ENCODE assay signal across 8 mouse cellular contexts in the genomic region with DNA sequence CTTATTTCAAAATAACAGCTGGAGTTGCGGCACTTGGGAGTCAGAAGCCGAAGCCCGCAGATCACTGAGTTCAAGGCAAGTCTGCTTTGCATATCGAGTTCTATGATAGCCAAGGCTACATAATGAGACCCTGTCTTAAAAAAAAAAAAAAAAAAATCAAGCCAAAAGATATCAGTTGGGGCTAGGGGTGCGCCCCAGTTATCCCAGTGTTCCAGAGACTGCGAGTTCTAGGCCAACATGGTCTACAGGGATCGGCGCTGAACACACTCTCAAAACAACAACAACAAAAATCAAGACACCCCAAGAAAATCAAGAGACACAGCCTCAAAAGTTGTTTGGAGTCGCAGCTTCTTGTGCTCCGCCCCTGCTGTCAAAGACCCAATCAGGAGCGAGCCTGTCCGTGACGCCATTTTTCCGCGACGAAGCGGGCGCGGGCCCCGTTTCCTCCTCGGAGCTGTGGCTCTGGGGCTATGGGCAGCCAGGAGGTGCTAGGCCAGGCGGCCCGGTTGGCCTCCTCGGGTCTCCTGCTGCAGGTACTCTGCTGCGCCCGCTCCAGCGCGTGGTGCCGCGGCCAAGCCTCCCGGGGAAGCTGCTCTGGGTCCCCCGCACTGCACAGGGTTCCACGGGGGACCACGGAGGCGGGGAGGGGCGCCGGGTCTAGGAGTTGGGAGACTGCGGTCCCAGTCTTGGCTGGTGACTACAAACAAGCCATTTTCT. TPM values are rescaled to one million over a fixed set of nuclear protein-coding genes. Genes with fewer than 3 reads are reported as not detected.
DNase-seq lines count a peak whose midpoint lies in the region; ATAC-seq and TF ChIP-seq lines count a peak whose summit lies in the region.

A gene (plus strand): TSS at position 418 of the 717 bp plus-strand sequence.

- TF ChIP-seq POLR2A in bone marrow, adult 2 months (IDR thresholded peaks at IDR 0.05; ENCODE audit: borderline replicate concordance, control insufficient read depth, low read depth, low read length) = peak; percentile 97
- TF ChIP-seq POLR2A in limb, embryonic 14.5 days (IDR thresholded peaks at IDR 0.05; ENCODE audit: borderline replicate concordance, extremely low read depth, insufficient read depth, insufficient read length) = peak; percentile 96

- H3K27ac ChIP-seq in bone marrow, adult 2 months (ENCODE audit: control insufficient read depth, insufficient read depth, low read depth, low read length, poor library complexity) = peak within 1 kb of the TSS; percentile 96
- peak within 1 kb of the TSS; percentile 89 for H3K27ac ChIP-seq in embryonic facial prominence, embryonic 15.5 days (replicated peaks)
- peak within 1 kb of the TSS; percentile 88 for H3K27ac ChIP-seq in limb, embryonic 14.5 days (replicated peaks; ENCODE audit: low read depth, low read length)
- peak within 1 kb of the TSS; percentile 91 for H3K27ac ChIP-seq in midbrain, postnatal 0 days (ENCODE audit: low read depth, low read length)

- H3K4me3 ChIP-seq in bone marrow, adult 2 months (replicated peaks; ENCODE audit: control insufficient read depth, low read depth, low read length) = peak within 1 kb of the TSS; percentile 95
- peak within 1 kb of the TSS; percentile 99 for H3K4me3 ChIP-seq in embryonic facial prominence, embryonic 15.5 days (replicated peaks)
- H3K4me3 ChIP-seq in limb, embryonic 14.5 days (replicated peaks; ENCODE audit: low read length) = peak within 1 kb of the TSS; percentile 85
- peak within 1 kb of the TSS; percentile 79 for H3K4me3 ChIP-seq in midbrain, postnatal 0 days (ENCODE audit: low read depth, low read length)

- no peaks in the 10 kb centered on the region for H3K27me3 ChIP-seq in embryonic facial prominence, embryonic 15.5 days
- no peaks in the 10 kb centered on the region for H3K27me3 ChIP-seq in limb, embryonic 14.5 days (ENCODE audit: control insufficient read depth, insufficient read depth, low read length)
- H3K27me3 ChIP-seq in midbrain, postnatal 0 days (ENCODE audit: insufficient read depth, low read length) = no peaks in the 10 kb centered on the region

- peak within 1 kb of the TSS; percentile 66 for H3K4me2 ChIP-seq in embryonic facial prominence, embryonic 15.5 days (replicated peaks)
- H3K4me2 ChIP-seq in limb, embryonic 14.5 days (replicated peaks; ENCODE audit: low read depth, low read length, severe bottlenecking) = peak within 1 kb of the TSS; percentile 52
- H3K4me2 ChIP-seq in midbrain, postnatal 0 days (ENCODE audit: low read depth, low read length, poor library complexity, severe bottlenecking) = peak within 1 kb of the TSS; percentile 63

- peaks cover 6% of the 10 kb centered on the region; the same call in 1 of the 2 replicates for H3K36me3 ChIP-seq in embryonic facial prominence, embryonic 15.5 days
- H3K36me3 ChIP-seq in limb, embryonic 14.5 days (ENCODE audit: control insufficient read depth, insufficient read depth, low read length) = peaks cover 9% of the 10 kb centered on the region
- H3K36me3 ChIP-seq in midbrain, postnatal 0 days (ENCODE audit: insufficient read depth, low read length) = no peaks in the 10 kb centered on the region

- WGBS in bone marrow, adult 2 months = 2% methylated on average over 38 of the region's 38 CpGs
- whole genome bisulfite sequencing in embryonic facial prominence, embryonic 15.5 days = 2% methylated on average over 38 of the region's 38 CpGs
- WGBS in limb, embryonic 14.5 days = 3% methylated on average over 38 of the region's 38 CpGs
- 2% methylated on average over 38 of the region's 38 CpGs for WGBS in midbrain, postnatal 0 days

- no peaks in the 10 kb centered on the region; the same call in none of the 2 replicates for H3K4me1 ChIP-seq in bone marrow, adult 2 months (ENCODE audit: control insufficient read depth, insufficient read depth, low read length)
- peaks cover 13% of the 10 kb centered on the region for H3K4me1 ChIP-seq in embryonic facial prominence, embryonic 15.5 days
- peaks cover 4% of the 10 kb centered on the region for H3K4me1 ChIP-seq in limb, embryonic 14.5 days (ENCODE audit: control insufficient read depth, insufficient read depth, low read length)
- no peaks in the 10 kb centered on the region for H3K4me1 ChIP-seq in midbrain, postnatal 0 days (ENCODE audit: insufficient read depth, low read length)

- no peak for TF ChIP-seq CTCF in bone marrow, adult 2 months (IDR thresholded peaks at IDR 0.05; ENCODE audit: control insufficient read depth, insufficient read depth, low read length)
- TF ChIP-seq CTCF in midbrain, postnatal 0 days (IDR thresholded peaks at IDR 0.05) = peak; percentile 45

- peak; percentile 84 for ATAC-seq in embryonic facial prominence, embryonic 15.5 days (ENCODE audit: insufficient number of reproducible peaks, low FRiP score, low TSS enrichment, low read depth)
- ATAC-seq in limb, embryonic 14.5 days (ENCODE audit: low FRiP score, low read depth) = peak; percentile 95
- peak; percentile 91 for ATAC-seq in midbrain, postnatal 0 days (ENCODE audit: low FRiP score)

- H3K9ac ChIP-seq in embryonic facial prominence, embryonic 15.5 days = peak within 1 kb of the TSS; percentile 100
- peak within 1 kb of the TSS; percentile 98 for H3K9ac ChIP-seq in limb, embryonic 14.5 days (ENCODE audit: low read depth, low read length, severe bottlenecking)
- peak within 1 kb of the TSS; percentile 97 for H3K9ac ChIP-seq in midbrain, postnatal 0 days (replicated peaks; ENCODE audit: low read length, poor library complexity, severe bottlenecking)

- DNase-seq in 416B (ENCODE audit: low read depth) = peak; percentile 96
- peak; percentile 98 for DNase-seq in heart, adult 8-10 months (ENCODE audit: low spot score)
- peak; percentile 98 for DNase-seq in kidney, adult 9 months
- DNase-seq in limb, embryonic 14.5 days (ENCODE audit: low spot score) = peak; percentile 95
- DNase-seq in midbrain, postnatal 0 days (ENCODE audit: low spot score) = peak; percentile 96
- DNase-seq in spleen, postnatal 14 days (ENCODE audit: low spot score in 2 of 2) = peak; percentile 98 to 100

- no peaks in the 10 kb centered on the region for H3K9me3 ChIP-seq in embryonic facial prominence, embryonic 15.5 days (replicated peaks)
- H3K9me3 ChIP-seq in limb, embryonic 14.5 days (ENCODE audit: control insufficient read depth, low read length) = no peaks in the 10 kb centered on the region
- H3K9me3 ChIP-seq in midbrain, postnatal 0 days (ENCODE audit: low read length) = no peaks in the 10 kb centered on the region

RNA-seq across cellular contexts. Expression of the gene that starts here (rescaled TPM):
- polyA plus RNA-seq in bone marrow, adult 2 months (2011; ENCODE audit: insufficient read depth, insufficient read length, low replicate concordance, missing spikeins) = 3.1 and 4.9 TPM in 2 replicates
- polyA plus RNA-seq in embryonic facial prominence, embryonic 15.5 days (2015; fragmentation: Nextera tagmentation; extraction: Ambion mirVana) = 15.8 and 18.6 TPM in 2 replicates
- total RNA-seq in heart, adult 8-10 months (2022) = 1 to 10 TPM; 6.6 to 8.0 (median 7.4) TPM
- 21.3 and 26.6 TPM in 2 replicates for polyA plus RNA-seq in limb, embryonic 14.5 days (2012; rRNA removed)
- polyA plus RNA-seq in limb, embryonic 14.5 days (2014; fragmentation: Nextera tagmentation; extraction: Ambion mirVana) = 14.3 and 15.4 TPM in 2 replicates
- 12.3 and 12.6 TPM in 2 replicates for total RNA-seq in midbrain, postnatal 0 days (2014; rRNA removed)
- polyA plus RNA-seq in midbrain, postnatal 0 days (2015; fragmentation: Nextera tagmentation; extraction: Ambion mirVana) = 9.6 TPM in 2 replicates

Comparison
In these comparisons a context has a peak if more than half of its experiments do, and no peak if none do; other contexts are left out.
1. Peak in every context shown above with its lines: DNase-seq, ATAC-seq, H3K4me3 ChIP-seq and H3K27ac ChIP-seq.